Mouse (Mus musculus): ENCODE results near the gene Gm20920.
"Not testable (repeated sequence)": the region's sequence is repeated elsewhere in the genome, so short reads cannot be mapped to it uniquely, and the experiment has no call there.

Gene Gm20920

DNA sequence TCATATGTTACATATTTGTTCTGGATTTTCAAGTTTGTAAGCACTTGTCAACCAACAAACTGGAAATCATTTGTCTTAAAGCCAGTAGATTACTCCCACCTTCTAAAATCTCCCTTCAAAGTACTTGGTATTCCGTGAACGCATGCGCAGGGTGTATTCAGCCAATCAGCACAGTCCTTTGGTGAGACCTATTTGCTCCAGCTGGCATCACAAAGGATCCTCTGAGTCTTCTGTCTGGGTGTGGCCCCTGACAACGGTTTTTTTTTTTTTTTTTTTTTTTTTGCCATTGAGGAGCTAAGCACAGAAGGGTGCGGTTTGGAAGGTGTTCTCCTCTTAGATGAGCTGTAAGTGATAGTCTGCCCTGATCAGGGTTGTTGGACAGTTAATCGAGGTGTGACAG lies at the start of gene Gm20920:
TSS of gene Gm20920 (plus strand) at position 301 of the 400 bp plus-strand sequence.
- DNase-seq: not testable (repeated sequence)

All from thymus, adult 18-20 months (tissue).